Mouse (Mus musculus) erythroblast, embryonic 14.5 days (primary cell): ENCODE data around the gene Epas1. TPM values are rescaled to one million over a fixed set of nuclear protein-coding genes. Genes with fewer than 3 reads are reported as not detected.
A peak's percentile ranks its signal among the peaks of the same experiment; 100 is the strongest.

Experiments
- H3K27me3 ChIP-seq: 2 replicates; pipeline ENCODE4 v1.6.1; 2012; ENCODE audit warnings: inconsistent platforms; ENCODE audit not compliant: control insufficient read depth
- H3K36me3 ChIP-seq: 2 replicates; pipeline ENCODE4 v1.6.1; 2012; ENCODE audit warnings: mild to moderate bottlenecking, inconsistent platforms; ENCODE audit not compliant: control insufficient read depth
- H3K4me1 ChIP-seq: 2 replicates; pipeline ENCODE4 v1.6.1; 2012; ENCODE audit warnings: inconsistent platforms; ENCODE audit not compliant: control insufficient read depth
- H3K4me3 ChIP-seq: replicated peaks from 2 replicates; pipeline ENCODE3; 2012; ENCODE audit warnings: moderate library complexity, mild to moderate bottlenecking, inconsistent platforms
- H3K9me3 ChIP-seq: 2 replicates; pipeline ENCODE4 v1.6.1; 2012; ENCODE audit warnings: low read length, inconsistent platforms, mixed read lengths; ENCODE audit not compliant: control insufficient read depth
- GATA1 ChIP-seq: IDR thresholded peaks from 2 replicates; pipeline ENCODE4 v1.6.1; 2012; ENCODE audit warnings: low read length, inconsistent platforms, mixed read lengths
- TAL1 ChIP-seq: IDR thresholded peaks from 3 replicates; pipeline ENCODE4 v1.6.1; 2012; ENCODE audit warnings: low read length, inconsistent platforms, mixed read lengths
- polyA plus RNA-seq: library from polyadenylated mRNA; stranded (reverse); fragments of >175 nt; gene quantifications from 2 replicates; pipeline ENCODE4 v1.2.3, GENCODE M21; 2012

Epas1 gene
- polyA plus RNA-seq = 0.01 and 0.02 TPM in 2 replicates

DNA sequence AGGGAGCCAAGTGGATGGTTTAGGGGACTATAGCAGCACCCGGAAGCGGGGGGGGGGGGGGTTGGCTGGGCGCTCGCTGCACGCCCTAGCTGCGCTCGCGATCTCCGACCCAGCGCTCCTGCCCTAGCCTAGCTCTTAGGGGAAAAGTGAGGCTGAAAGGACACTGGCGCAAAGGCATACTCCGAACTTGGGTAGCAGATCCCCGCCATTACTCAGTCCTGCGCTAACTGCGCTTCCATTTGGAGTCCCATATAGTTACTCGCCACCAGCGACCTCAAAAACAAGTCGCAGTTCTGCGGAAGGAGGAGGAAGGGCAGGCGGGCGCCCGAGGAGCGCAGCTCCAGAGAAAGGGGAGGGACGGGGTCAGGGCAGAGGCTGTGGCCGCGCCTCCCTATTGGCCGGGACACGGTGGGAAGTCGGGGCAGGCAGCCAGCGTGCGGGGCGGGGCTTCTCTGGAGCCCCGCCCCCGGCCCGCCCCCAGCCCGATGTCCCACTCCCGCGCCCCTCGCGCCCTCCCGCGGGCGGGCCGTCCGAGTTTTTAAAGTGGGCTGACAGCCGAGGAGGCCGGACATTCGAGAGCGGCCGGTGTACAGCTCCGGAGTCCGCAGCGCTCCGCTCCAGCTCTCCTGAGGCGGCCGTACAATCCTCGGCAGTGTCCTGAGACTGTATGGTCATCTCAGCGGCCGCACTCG is at the start of gene Epas1:
TSS of gene Epas1 (plus strand) at position 571 of the 692 bp plus-strand sequence.
- H3K9me3 ChIP-seq = 0 out of 2 replicates have a peak, but pooled peaks cover 2% of the 10 kb centered on the region
- H3K36me3 ChIP-seq = no peaks in the 10 kb centered on the region
- TF ChIP-seq TAL1 (no peak), GATA1 (no peak)
- H3K27me3 ChIP-seq = peaks cover 63% of the 10 kb centered on the region
- H3K4me1 ChIP-seq = peaks cover 5% of the 10 kb centered on the region
- peak within 1 kb of the TSS; percentile 50 for H3K4me3 ChIP-seq

DNA sequence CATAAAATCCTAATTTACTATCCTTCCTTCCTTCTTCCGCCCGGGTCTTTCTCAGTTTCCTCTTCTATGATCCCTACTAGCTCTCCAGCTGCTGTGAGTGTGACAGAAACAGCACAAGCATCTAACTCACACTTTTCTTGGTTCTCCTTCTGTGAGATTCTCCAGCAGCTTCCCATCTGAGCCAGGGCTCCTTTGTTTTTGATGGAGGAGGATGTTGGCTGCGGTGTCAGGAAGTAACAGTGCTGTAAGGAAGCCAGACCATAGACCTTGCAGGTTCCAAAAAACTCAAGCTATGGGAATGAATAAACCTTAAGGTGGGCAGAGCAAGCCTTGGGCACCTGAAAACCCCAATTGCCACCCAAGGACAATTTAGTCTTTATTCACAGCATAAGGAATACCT is 48.3 kb upstream of the Epas1 start:
- no peak for TF ChIP-seq GATA1
- TF ChIP-seq TAL1 = no peak
- H3K9me3 ChIP-seq = no peaks in the 10 kb centered on the region

DNA sequence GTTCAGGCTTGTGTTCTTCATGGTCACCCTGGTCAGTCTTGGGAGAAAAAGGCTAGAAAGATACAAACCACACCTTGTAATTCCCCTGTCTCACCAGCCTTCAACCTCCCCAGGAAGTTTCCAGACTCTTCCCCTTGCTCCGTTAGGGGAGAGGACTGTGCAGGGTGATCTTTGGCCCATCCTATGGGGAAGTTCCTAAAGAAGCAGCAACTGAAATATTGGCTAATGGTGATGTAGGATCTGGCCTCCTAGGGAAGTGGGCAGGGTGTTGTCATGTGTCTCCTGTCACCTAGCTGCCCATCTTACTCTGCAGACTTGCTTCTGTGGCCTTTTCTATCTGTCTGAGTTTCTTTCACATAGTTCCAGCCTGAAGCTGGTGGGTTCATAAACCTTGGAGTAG is 47.0 kb upstream of the Epas1 start:
- H3K4me1 ChIP-seq = no peaks in the 10 kb centered on the region

More for the DNA sequence above, 48.3 kb upstream of the Epas1 start:
- Histone ChIP-seq H3K27me3 (no peaks in the 10 kb centered on the region), H3K4me1 (no peaks in the 10 kb centered on the region), H3K36me3 (no peaks in the 10 kb centered on the region), H3K4me3 (no peak overlapping the region)

DNA sequence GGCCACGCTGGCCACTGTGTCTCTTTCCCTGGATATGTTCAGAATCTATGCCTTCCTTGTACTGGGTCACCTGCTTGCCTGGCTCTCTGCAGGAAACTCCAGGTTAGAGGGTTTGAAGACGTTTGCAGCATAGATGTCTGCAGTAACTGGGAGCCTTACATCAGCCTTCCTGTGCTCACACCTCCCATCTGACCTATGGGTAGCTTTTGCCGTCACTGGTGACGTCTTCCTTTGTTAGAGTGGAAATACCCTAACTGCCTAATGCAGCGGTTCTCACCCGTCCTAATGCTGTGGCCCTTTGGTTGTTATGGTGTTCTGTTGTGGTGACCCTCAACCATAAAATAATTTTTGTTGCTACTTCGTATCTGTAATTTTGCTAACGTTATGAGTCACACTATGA is 43.7 kb upstream of the Epas1 start:
- no peaks in the 10 kb centered on the region for H3K27me3 ChIP-seq
- no peaks in the 10 kb centered on the region for H3K9me3 ChIP-seq
- no peak overlapping the region for H3K4me3 ChIP-seq
- TF ChIP-seq GATA1 (no peak), TAL1 (no peak)
- no peaks in the 10 kb centered on the region for H3K36me3 ChIP-seq
- no peaks in the 10 kb centered on the region for H3K4me1 ChIP-seq

More for the DNA sequence above, 47.0 kb upstream of the Epas1 start:
- TF ChIP-seq GATA1 (no peak), TAL1 (no peak)
- no peak overlapping the region for H3K4me3 ChIP-seq
- no peaks in the 10 kb centered on the region for H3K27me3 ChIP-seq
- no peaks in the 10 kb centered on the region for H3K36me3 ChIP-seq
- H3K9me3 ChIP-seq = no peaks in the 10 kb centered on the region

DNA sequence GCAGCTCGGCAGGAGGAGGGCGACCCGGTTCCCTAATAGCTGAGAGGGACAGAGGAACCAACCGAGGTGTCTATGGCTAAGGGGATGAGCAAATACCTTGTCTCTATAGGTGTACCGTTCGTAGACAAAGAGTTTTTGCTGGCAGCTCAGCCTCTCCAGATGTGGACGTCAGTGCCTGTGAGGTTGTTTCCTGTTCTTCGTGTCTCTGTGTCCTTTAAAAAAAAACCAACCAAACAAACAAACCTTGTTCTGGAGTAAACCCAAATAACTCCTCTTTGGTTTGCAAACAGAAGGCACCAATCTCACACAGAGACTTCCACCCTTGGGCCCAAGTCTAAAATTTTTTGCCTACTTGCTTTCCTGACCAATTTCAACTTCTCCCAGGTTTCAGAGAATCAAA is 43.1 kb upstream of the Epas1 start:
- Histone ChIP-seq H3K4me1 (no peaks in the 10 kb centered on the region), H3K4me3 (no peak overlapping the region), H3K9me3 (no peaks in the 10 kb centered on the region), H3K36me3 (no peaks in the 10 kb centered on the region), H3K27me3 (no peaks in the 10 kb centered on the region)
- no peak for TF ChIP-seq TAL1
- TF ChIP-seq GATA1 = no peak

DNA sequence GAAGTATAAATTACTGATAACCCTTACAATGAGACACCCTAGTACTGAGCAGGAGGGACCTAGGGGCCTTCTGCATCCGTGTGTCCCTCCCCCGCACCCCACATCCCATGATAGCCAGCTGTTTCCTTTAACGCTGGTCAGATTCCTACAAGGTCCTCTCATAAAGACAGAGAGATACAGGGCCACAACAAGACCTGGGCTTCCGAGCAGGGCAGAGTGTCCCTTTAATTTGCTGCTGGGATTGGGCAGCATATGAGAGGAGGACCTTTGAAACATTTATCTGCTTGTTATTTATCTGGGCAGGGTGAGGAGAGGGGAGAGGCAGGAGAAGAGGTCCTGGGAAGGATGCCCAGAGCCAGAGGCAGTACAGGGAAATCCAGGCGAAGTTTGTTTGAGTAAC is 41.6 kb upstream of the Epas1 start:
- TF ChIP-seq GATA1 (no peak), TAL1 (no peak)
- Histone ChIP-seq H3K4me3 (no peak overlapping the region), H3K4me1 (no peaks in the 10 kb centered on the region), H3K36me3 (no peaks in the 10 kb centered on the region), H3K27me3 (no peaks in the 10 kb centered on the region), H3K9me3 (no peaks in the 10 kb centered on the region)

DNA sequence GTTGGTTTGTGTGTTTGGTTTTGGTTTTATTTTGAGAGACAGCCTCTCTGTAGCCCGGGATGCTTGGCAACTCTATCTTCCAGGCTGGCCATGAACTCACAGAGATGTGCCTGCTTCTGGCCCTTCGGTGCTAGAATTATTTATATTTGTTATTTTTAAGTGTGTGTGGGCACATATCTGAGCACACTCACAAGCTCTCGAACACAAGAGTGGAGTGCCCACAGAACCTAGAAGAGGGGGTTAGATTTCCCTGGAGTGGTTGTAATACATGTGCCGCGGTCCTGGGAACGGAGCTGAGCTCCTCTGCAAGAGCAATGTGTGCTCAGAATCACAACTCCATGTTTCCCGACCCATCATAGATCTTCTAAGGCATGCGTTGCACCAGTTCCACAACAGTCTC is 40.9 kb upstream of the Epas1 start:
- H3K27me3 ChIP-seq = no peaks in the 10 kb centered on the region
- H3K36me3 ChIP-seq = no peaks in the 10 kb centered on the region
- H3K4me1 ChIP-seq = no peaks in the 10 kb centered on the region
- TF ChIP-seq GATA1 (no peak), TAL1 (no peak)
- H3K9me3 ChIP-seq = no peaks in the 10 kb centered on the region
- H3K4me3 ChIP-seq = no peak overlapping the region

DNA sequence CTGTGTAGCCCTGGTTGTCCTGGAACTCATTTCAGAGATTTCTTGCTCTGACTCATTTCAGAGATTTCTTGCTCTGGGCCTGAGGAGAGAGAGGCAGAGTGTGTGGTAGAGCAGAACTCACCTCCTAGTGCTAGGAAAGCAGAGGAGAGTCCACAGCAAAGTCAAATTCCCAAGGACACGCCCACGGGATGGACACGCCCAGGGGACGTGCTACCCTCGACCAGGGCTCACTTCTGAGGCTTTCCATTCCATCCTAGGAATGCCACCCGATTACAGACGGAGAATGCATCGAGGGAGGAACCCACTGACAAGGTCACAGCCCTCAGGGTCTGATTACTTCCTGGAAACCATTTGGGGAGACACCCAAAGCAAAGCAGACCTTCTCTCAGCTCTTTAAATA is 39.9 kb upstream of the Epas1 start:
- TF ChIP-seq GATA1 (no peak), TAL1 (no peak)
- no peaks in the 10 kb centered on the region for H3K27me3 ChIP-seq

DNA sequence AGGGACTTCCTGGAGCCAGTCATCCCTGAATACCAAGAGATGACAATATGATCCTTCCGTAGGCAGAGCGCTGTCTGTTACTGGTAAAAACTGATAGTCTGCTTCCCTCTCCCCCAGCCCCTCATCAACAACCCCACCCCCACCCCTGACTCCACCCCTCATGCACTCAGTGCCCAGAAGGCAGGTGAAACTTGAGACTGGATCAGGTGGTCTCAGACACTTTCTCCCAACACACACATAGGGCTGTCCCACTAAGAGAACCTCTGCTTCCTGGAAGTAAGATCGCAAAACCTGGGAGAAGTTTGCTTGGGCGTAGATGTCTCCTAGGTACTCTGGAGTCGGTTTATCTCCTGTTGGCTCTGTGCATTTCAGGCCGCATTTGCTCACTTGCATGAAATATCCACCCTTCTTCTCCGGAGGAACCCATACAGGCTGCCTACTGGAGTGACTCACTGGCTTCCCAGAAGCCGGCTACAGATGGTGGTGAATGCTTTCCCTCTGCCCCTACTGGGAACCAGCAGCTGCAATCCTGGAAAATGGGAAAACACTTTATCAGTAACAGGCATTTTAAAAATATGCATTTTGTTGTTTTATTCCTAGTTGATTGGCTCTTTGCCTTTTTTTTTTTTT is 28.6 kb upstream of the Epas1 start:
- Histone ChIP-seq H3K4me3 (no peak overlapping the region), H3K36me3 (no peaks in the 10 kb centered on the region), H3K27me3 (no peaks in the 10 kb centered on the region), H3K4me1 (no peaks in the 10 kb centered on the region), H3K9me3 (no peaks in the 10 kb centered on the region; the same call in 1 of the 2 replicates)
- TF ChIP-seq TAL1 (no peak), GATA1 (no peak)

More for the DNA sequence above, 39.9 kb upstream of the Epas1 start:
- no peaks in the 10 kb centered on the region for H3K36me3 ChIP-seq
- H3K4me3 ChIP-seq = no peak overlapping the region
- H3K4me1 ChIP-seq = no peaks in the 10 kb centered on the region
- no peaks in the 10 kb centered on the region for H3K9me3 ChIP-seq
